Mouse (Mus musculus): ENCODE data around the gene Ankrd34a.

Ankrd34a gene

DNA sequence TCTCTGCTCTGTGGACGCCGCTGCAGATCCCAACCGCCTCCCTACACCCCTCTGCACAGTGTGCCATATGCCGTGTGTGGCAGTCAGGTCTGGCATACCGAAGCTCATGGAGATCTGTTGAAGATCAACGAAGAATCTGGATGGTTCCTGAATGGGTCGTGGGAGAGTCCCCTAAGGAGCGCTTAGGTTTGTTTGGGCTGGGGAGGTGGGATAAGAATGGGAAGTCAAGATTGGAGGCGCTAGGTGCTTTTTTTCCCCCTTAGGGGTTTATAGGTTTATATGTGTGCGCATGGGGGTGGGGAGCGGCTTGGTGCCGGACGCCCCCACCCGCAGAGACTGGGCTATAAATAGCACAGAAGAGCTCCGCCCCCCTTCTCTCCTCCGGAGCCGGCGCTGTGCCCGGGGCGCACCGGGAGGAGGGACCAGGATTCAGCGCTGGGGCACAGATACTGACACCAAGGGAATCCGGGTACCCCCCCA is at the start of gene Ankrd34a:
Gene Ankrd34a (plus strand): TSS at position 409 of the 480 bp plus-strand sequence.
- peak; percentile 79 for DNase-seq (ENCODE audit: low spot score)

DNA sequence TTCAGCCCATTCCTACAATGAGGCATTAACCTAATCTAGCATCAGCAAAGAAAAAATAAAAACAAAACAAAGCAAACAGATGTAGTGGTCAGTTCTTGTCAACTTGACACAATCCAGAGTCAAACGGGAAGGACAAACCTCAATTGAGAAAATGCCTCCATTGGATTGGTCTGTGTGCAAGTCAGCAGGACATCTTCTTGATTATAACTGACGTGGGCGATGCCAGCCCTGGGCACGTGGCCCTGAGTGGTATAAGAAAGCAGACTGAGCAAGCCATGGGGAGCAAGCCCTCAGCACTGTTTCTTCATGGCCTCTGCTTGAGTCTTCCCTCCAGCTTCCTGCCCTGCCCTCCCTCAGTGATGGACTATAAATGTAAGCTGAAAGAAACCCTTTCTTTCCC is 49.6 kb upstream of the Ankrd34a start:
- no peak for DNase-seq (ENCODE audit: low spot score)

DNA sequence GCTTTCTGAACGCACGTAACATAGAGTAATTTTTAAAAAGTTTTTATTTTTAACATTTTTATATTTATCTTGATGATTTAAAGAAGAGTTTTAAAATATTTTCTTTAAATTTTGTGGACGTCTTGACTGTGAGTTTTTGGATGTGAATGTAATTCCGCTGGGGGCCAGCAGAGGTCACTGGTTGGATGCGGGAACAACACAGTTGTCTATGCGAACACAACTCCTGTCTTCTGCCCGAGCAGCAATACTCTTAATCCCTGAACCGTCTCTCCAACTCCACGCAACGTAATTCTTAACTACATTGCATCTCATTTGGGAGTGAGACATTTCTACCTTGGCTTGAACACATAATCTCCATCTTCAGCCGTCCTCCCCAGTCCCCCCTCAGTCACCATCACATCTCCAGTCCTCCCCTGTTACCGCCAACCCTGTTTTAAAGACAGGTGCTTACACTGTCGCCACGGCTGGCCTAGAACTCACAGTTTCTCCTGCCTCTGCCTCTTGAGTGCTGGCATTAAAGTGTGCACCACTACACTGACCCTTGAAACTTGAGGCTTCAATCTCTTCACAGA is 49.0 kb upstream of the Ankrd34a start:
- DNase-seq (ENCODE audit: low spot score) = peak; percentile 77

DNA sequence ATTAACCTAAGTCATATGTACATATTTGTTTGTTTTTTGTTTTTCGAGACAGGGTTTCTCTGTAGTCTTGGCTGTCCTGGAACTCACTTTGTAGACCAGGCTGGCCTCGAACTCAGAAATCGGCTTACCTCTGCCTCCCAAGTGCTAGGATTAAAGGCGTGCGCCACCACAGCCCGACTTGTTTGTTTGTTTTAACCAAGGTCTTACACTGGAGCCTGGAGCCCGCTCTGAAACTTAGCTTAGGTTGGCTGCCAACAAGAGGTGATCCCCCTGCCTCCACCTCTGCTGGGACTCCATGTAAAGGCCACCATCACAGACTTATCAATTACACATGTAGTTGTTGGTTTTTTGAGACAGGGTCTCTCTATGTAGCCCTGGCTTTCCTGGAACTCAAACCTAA is 47.6 kb upstream of the Ankrd34a start:
- DNase-seq (ENCODE audit: low spot score) = no peak

DNA sequence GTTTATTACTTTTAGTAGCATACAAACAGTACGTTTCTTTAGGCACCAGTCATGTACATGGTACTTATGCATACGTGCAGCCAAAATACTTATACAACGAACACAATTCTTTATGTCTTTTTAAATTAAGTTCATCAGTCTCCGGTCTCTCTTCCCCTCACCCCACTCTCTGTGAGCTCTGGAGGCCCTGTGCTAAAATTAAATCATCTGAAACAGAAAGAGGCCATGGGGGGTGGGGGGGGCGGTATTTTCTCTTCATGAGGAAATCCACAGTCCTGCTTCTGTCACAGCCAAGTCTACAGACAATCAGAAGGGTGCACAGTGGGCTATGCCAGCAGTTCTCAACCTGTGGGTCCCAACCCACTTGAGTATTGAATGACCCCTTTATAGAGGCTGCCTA is 47.1 kb upstream of the Ankrd34a start:
- DNase-seq (ENCODE audit: low spot score) = no peak

DNA sequence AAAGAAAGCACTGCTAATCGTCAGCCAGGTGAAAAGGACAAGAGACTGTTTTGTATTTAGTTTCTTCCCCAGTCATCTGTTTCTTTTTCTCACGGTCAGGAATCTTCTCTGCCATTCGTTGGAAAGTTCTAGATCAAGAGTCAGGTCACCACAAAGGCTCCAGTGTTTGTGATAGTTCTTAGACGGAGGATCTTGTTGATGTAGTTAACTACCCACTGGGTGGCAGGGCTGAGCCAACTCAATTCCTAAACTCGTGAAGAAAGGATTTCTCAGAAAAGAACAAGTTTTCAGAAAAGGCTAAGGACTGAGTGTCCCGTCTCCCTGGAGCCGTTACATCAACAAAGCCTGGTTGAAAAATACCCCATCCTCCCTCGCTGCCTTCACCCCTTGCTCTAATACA is 45.2 kb upstream of the Ankrd34a start:
- DNase-seq (ENCODE audit: low spot score) = peak; percentile 65

DNA sequence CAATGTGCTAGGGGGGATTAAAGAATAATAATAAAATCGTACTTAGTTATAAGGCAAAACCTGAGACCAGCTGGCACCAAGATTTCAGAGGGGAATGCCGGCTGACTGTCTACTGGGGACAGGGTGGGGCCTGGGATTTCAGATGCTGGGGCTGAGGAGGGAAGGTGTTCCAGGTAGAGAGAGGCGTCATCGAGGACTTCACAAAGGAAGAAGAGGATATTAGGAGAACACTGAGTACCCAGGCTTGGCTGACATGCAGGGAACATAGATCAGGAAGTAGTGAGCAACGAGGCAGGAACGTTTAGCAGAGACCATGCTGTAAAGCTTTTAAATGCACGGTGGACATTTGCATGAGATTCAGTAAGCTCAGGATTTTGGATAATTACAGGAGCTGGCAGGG is 44.5 kb upstream of the Ankrd34a start:
- no peak for DNase-seq (ENCODE audit: low spot score)

DNA sequence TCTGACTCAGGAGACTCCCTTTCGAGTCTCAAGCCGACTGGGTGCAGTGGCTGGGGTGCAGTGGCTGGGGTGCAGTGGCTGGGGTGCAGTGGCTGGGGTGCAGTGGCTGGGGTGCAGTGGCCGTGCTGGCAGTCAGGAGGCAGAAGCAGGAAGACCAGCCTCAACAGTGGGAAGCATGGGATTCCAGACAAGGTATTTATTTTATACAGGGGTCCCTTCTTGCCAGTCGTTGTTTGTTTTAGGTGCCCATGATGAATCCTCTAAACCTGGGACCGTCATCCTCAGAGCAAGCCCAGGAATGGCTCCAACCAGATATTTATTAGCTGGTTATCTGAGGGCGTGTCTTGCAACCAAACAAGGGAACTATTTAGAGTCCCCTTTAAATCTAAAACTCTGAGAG is 42.8 kb upstream of the Ankrd34a start:
- no peak for DNase-seq (ENCODE audit: low spot score)

DNA sequence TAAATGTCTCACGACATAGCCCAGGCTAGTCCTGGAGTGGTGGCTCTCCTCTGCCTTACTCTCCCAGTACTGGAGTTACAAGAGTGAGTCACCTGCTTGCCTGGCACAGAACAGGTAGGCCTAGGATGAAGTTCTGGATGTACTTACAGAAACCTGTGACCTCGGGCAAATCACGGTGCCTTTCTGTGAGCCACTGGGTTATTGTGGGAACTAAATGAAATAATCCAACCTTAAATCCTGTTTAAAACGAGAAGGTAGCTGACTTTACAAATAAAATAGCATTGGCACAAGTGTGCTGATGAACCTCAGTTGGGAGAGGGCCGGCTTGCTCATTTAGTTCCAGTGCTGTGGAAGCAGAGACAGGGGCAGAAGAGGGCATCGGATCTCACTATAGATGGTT is 42.2 kb upstream of the Ankrd34a start:
- no peak for DNase-seq (ENCODE audit: low spot score)

DNA sequence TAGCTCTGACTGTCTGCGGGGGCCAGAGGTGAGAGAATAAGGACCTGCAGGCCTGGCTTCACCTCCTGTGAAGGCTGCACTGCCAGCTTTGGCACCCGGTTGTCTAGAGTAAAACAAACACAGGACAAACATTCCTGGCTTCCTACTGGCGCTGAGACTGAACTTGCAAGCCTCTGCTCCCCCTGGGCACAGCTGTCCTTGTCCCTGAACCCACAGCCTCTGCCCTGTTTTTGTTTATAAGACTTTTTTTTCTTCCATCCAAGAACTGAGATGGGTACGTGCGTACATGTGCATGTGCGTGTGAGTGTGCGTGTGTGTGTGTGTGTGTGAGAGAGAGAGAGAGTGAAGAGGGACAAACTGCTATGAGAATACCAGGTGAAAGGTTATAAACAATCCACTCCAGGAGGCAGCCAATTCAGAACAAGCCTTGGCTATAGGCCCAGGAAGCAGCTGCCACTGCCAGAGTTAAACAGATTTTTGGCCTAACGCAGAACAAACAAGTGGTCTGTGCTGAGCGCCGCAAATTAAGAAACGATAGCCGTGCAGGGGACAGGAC is 41.3 kb upstream of the Ankrd34a start:
- peak; percentile 64 for DNase-seq (ENCODE audit: low spot score)

DNA sequence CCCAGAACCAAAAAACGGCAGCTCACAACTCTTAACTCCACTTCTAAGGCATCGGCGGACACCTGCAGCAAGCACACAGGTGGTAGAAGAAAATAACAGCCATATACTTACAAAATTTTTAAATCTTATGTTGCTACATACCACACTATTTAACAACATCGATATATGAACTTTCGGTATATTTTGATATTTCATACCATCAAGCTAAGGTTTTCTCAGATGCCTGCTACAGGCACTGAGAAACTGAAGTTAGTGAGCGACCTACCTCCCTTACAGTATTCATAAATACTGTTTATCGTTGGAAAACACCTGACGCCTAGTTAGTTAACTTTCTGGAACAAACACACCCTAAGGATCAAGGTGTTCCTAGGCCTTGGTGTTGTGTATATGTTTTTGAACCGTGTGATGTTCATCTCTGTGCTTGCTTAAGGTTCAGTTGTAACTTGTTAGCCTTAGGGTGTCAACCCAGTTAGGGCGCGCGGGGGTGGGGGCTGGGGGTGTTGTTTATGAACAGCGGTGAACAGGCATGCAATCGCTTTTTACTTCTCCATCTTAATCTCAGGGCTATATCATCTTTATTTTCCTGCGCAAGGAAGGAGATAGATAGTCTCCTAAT is 40.3 kb upstream of the Ankrd34a start:
- DNase-seq (ENCODE audit: low spot score) = no peak

DNA sequence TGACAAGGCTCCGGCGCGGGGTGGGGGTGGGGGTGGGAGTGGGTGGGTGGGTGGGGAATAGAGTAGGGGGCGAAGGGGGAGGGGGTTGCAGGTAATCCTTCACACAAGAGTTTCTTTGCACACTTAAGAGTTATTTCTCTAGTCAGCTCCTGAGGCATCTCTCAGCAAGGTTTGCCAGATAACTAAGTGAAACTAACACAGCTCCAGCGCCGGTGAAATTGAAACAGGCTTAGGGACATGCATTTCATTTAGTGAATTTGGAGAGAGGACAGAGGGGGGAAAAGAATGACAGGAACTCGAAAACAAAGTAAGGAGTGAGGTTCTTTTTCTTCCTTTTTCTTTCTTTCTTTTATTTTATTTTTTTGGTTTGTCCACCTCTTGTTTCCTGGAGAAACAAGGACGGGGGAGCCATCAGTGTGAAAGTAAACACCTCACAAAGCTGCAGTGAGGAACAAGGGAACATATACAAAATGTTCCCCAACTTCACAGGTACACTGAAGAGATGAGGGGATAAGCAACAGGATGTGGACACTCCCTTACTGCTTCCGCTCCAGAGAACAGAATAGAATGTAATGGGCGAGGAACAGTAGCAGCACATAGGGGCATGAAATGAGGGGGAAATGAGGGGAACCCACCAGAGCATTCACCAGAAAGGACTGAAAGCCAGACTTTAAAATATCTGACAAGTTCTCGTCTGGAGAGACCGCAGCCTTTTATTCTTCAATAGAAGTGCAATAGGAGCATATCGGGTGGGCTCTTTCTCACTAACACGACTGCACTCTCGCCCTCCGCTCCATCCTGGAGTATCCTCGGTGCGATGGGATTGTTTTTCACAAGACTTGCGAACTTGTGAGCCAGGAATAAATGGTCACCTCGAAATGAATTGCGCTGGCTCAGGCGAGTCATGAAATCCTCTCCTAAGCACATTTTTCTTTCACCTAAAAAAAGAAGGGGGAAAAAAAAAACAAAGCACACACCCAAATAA is 39.5 kb upstream of the Ankrd34a start:
- no peak for DNase-seq (ENCODE audit: low spot score)

DNA sequence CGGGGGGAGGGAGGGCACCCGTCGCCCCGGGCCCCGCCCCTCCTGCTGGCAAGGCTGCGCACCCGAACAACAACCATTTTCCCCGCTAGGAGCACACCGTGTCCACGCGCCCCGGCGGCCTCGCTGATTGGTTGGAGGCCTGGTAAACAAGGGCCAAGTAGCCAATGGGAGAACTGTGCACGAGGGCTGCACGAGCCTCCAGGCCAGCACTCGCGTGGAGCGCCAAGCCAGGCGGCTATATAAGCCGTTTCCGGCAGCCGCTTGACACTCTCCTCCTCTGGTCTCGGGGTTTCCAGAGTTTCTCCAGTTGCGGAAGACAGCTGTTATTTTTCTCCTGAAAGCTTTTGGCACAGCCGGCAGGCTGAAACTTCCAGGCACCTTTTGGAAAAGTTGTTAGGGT is 38.7 kb upstream of the Ankrd34a start, which contains the start of gene Txnip:
Gene Txnip (plus strand): TSS at position 264 of the 400 bp plus-strand sequence.
- DNase-seq (ENCODE audit: low spot score) = peak; percentile 97

DNA sequence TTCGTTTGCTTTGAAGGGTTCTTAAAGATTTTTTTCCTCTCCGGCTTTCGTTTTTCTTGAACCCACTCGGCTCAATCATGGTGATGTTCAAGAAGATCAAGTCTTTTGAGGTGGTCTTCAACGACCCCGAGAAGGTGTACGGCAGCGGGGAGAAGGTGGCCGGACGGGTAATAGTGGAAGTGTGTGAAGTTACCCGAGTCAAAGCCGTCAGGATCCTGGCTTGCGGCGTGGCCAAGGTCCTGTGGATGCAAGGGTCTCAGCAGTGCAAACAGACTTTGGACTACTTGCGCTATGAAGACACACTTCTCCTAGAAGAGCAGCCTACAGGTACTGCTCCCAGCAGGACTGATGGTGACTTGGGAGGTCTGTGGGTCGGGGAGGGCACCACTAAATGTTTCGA is 38.3 kb upstream of the Ankrd34a start:
- no peak for DNase-seq (ENCODE audit: low spot score)

DNA sequence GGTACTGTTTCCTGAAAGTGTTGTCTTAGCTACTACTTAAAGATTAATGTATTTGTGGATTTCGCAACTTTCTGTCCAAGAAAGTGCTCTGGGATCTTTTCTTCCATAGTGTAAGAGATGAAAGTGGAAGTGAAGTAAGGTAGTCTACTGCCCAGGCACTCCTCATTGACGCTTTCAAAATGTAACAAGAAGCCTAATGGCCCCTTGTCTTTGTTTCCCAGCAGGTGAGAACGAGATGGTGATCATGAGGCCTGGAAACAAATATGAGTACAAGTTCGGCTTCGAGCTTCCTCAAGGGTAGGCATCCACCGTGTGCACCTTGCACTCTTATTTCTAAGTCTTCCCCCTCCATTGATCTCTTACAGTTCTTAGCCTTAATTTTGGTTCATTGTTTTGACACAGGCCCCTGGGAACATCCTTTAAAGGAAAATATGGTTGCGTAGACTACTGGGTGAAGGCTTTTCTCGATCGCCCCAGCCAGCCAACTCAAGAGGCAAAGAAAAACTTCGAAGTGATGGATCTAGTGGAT is 37.7 kb upstream of the Ankrd34a start:
- no peak for DNase-seq (ENCODE audit: low spot score)

DNA sequence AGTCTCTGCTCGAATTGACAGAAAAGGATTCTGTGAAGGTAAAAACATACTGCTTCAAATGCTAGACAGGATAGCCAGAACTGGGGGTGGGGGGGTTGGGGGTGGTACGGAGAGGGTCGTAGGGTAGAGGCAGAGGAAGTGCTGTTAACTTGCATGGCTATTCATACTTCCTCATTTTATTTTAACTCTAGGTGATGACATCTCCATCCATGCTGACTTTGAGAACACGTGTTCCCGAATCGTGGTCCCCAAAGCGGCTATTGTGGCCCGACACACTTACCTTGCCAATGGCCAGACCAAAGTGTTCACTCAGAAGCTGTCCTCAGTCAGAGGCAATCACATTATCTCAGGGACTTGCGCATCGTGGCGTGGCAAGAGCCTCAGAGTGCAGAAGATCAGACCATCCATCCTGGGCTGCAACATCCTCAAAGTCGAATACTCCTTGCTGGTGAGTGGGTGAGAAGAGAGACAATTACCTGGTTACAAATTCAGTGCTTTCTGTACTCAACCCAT is 37.0 kb upstream of the Ankrd34a start:
- DNase-seq (ENCODE audit: low spot score) = no peak

DNA sequence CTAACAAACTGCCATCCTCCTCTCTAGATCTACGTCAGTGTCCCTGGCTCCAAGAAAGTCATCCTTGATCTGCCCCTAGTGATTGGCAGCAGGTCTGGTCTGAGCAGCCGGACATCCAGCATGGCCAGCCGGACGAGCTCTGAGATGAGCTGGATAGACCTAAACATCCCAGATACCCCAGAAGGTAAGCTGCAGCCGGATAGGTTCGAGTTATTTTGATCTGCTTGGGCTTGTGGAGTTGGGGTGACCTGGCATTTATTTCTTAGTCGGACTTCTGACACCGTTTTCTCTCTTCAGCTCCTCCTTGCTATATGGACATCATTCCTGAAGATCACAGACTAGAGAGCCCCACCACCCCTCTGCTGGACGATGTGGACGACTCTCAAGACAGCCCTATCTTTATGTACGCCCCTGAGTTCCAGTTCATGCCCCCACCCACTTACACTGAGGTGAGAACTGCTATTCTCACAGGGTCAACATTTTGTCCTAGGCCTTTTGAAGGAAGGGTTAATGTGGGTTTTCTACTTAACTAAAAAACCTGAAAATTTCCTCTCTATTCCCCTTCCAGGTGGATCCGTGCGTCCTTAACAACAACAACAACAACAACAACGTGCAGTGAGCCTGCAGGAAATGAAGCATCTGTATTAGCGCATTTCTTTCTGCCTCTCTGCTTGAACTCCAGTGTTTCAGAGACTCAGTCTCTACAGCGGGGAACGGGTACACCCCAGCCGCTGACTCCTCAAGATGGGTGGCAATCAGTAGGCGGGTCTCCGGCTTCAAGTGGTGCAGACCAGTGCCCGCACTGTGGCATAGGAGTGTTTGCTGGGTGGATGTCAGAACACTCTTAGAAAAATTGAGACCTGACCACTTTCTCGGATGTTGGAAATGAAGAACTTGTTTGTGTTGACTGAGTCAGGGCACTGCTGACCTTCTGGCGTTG is 36.3 kb upstream of the Ankrd34a start:
- DNase-seq (ENCODE audit: low spot score) = no peak

DNA sequence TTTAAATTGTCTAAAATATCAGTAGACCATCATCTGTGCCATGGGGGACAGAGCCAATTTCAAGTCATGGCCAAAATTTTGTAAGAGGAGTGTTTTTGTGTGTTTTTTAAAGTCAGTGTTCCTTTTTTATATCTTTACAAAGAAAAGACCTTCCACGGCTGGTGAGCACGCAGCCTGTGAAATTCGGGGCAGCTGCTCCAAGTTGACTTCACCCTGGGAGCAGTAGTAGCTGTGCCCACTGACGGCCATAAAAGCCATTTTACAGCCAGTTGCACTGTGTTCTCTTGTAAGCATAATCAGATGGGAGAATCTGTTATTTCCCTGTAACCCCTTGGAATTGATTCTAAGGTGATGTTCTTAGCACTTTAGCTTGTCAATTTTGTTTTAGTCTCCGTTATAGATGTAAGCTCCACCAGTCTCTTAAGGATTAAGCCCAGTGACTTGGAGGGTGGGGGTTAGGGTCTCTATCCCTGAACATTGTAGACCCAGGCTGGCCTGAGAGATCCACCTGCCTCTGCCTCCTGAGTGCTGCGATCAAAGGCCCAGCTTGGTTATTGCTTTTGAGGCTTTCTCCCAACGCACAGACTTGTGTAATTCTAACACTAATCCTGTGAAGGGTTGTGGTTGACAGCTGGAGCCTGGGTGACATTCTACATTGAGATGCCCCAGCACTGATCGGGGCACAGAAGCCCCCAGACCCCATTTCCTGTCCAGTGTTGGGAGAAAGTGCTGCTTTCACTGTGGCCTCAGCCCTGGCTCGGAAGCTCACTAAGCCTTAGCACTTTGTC is 35.4 kb upstream of the Ankrd34a start:
- DNase-seq (ENCODE audit: low spot score) = no peak

DNA sequence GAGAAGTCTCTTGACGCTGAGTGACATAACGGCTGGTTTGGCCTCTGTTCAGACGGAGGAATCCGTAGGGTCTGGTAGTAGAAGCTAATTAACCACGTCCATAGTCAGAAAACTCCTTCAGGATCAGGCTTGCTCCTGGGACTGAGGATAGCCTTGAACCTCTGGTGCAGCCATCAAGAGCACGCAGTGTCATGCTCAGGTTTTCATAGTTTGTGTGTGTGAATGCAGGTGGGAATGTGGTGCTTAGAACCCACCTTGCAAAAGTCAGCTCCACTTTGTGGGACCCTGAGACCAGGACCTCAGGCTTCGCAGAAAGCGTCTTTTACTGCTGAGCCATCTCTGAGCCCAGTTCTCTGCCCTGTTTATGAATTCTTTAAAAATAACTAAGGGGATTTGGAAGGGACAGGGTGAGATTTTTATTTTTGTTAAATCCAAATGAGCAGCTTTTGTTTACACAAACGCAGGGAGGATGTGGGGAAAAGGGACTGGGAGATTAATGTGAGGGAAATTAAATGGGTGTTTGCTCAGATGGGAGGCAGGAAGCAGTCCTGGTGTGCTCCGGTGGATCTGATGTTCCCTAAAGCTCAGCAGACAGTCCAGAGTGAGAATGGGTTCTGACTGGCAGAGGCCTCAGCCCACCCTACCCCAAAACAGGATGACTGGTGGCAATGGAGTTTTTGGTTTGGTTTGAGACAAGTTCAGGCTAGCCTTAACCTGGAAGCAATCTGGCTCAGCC is 34.3 kb upstream of the Ankrd34a start:
- DNase-seq (ENCODE audit: low spot score) = no peak

Data from layer of hippocampus, adult 11-12 months (tissue).